Mouse (Mus musculus): Measurements from ENCODE around the gene Exoc7.

The Exoc7 gene

GRCm38 (mm10) chr11:116250898-116251297, 56.1 kb downstream of the Exoc7 start:
- ATAC-seq (ENCODE audit: insufficient number of reproducible peaks, low FRiP score, low TSS enrichment): no peak

- no peak for ATAC-seq (ENCODE audit: insufficient number of reproducible peaks, low FRiP score, low TSS enrichment)
Observed at GRCm38 (mm10) chr11:116247502-116248222, 59.4 kb downstream of the Exoc7 start.

GRCm38 (mm10) chr11:116245616-116246015, 61.4 kb downstream of the Exoc7 start:
- no peak for ATAC-seq (ENCODE audit: insufficient number of reproducible peaks, low FRiP score, low TSS enrichment)

GRCm38 (mm10) chr11:116244580-116244979, 62.5 kb downstream of the Exoc7 start:
- no peak for ATAC-seq (ENCODE audit: insufficient number of reproducible peaks, low FRiP score, low TSS enrichment)

- no peak for ATAC-seq (ENCODE audit: insufficient number of reproducible peaks, low FRiP score, low TSS enrichment)
Observed at GRCm38 (mm10) chr11:116241744-116242235, 65.2 kb downstream of the Exoc7 start.

- ATAC-seq (ENCODE audit: insufficient number of reproducible peaks, low FRiP score, low TSS enrichment): no peak
Observed at GRCm38 (mm10) chr11:116239797-116240196, 67.2 kb downstream of the Exoc7 start.

Data from cerebellum, adult (tissue).